Mouse (Mus musculus) embryonic stem cell, embryonic (primary cell): ENCODE results near the gene Gm20388.

Experiments
- CTCF ChIA-PET, 4 experiments: fragments of 300-600 bp in 2 of 4; fragments of 350-600 bp in 2 of 4; sonication (Branson Sonifier 250); formaldehyde crosslinking; loops; one replicate each; lab custom pipeline; 2022; ENCODE audit warnings: inconsistent platforms in 2 of 4; lab: Charles Lee
- POLR2A ChIA-PET, 4 experiments: fragments of 300-600 bp in 2 of 4; fragments of 350-600 bp in 2 of 4; sonication (Branson Sonifier 250); formaldehyde crosslinking; loops; one replicate each; lab custom pipeline; 2022; ENCODE audit warnings: antibody characterized with exemption in 4 of 4, inconsistent platforms in 1 of 4; lab: Charles Lee

Gm20388 gene

GRCm38 (mm10) chr8:122546066-122546755, 2635.6 kb downstream of the Gm20388 start:
- ChIA-PET CTCF (interaction anchor here in 1 of 4 experiments (0.6 kb wide), 1 partner anchor 20 kb away, joined by 3 read pairs; no protein-coding TSS in a partner anchor), POLR2A (interaction anchor here in 3 of 4 experiments (0.9 to 21.5 kb wide), 6 partner anchors 8 to 27 kb away, joined by 5 to 520 read pairs (median 82); partner anchors contain the start of genes Aprt (in 1 of the 3) and Cdt1 (in 1 of the 3))

GRCm38 (mm10) chr8:122546811-122547453, 2636.3 kb downstream of the Gm20388 start:
- CTCF ChIA-PET = interaction anchor here in 1 of 4 experiments (0.6 kb wide), 2 partner anchors 21 to 395 kb away, joined by 3 to 5 read pairs; no protein-coding TSS in a partner anchor
- POLR2A ChIA-PET = interaction anchor here in 3 of 4 experiments (0.5 to 21.5 kb wide), 16 partner anchors 9 to 318 kb away, joined by 3 to 520 read pairs (median 6); partner anchors contain the start of genes Cdt1 (in 2 of the 3), Aprt (in 1 of the 3) and Snai3 (in 1 of the 3)

- CTCF ChIA-PET = interaction anchor here in 2 of 4 experiments (0.5 to 1.3 kb wide), 4 partner anchors 9 to 715 kb away, joined by 3 to 5 read pairs (median 4); no protein-coding TSS in a partner anchor
- POLR2A ChIA-PET = interaction anchor here in 3 of 4 experiments (0.9 to 21.5 kb wide), 18 partner anchors 8 to 267 kb away, joined by 3 to 520 read pairs (median 8); partner anchors contain the start of genes Cdt1 (in 2 of the 3), Aprt (in 1 of the 3) and Snai3 (in 1 of the 3)
Observed at GRCm38 (mm10) chr8:122547815-122548214, 2637.2 kb downstream of the Gm20388 start.

GRCm38 (mm10) chr8:122548331-122548730, 2637.7 kb downstream of the Gm20388 start:
- CTCF ChIA-PET = interaction anchor here in 1 of 4 experiments (0.5 to 1.3 kb wide), 3 partner anchors 10 to 315 kb away, joined by 3 to 4 read pairs (median 3); no protein-coding TSS in a partner anchor
- POLR2A ChIA-PET = interaction anchor here in 3 of 4 experiments (0.6 to 21.5 kb wide), 17 partner anchors 9 to 267 kb away, joined by 3 to 520 read pairs (median 8); partner anchors contain the start of genes Cdt1 (in 2 of the 3), Aprt (in 1 of the 3) and Snai3 (in 1 of the 3)

GRCm38 (mm10) chr8:122548891-122549439, 2638.3 kb downstream of the Gm20388 start:
- CTCF ChIA-PET = interaction anchor here in 1 of 4 experiments (0.9 to 3.5 kb wide), 5 partner anchors 10 to 62 kb away, joined by 3 to 22 read pairs (median 9); partner anchors contain the start of genes Galns and Trappc2l
- POLR2A ChIA-PET = interaction anchor here (0.6 to 21.5 kb wide), 30 partner anchors 8 to 268 kb away, joined by 3 to 520 read pairs (median 8); partner anchors contain the start of genes Cdt1 (in 2 of the 4), Aprt (in 1 of the 4) and Cyba (in 1 of the 4)

GRCm38 (mm10) chr8:122550234-122550994, 2639.8 kb downstream of the Gm20388 start:
- POLR2A ChIA-PET = interaction anchor here (0.6 to 21.5 kb wide), 47 partner anchors 8 to 700 kb away, joined by 3 to 520 read pairs (median 4); partner anchors contain the start of genes Cdt1 (in 3 of the 4), Aprt (in 2 of the 4), Cyba (in 1 of the 4) and Mvd (in 1 of the 4)
- CTCF ChIA-PET = interaction anchor here (0.5 to 3.5 kb wide), 20 partner anchors 8 to 249 kb away, joined by 3 to 35 read pairs (median 3); partner anchors contain the start of gene Cdt1 (in 1 of the 4)

- POLR2A ChIA-PET = interaction anchor here (0.6 to 21.5 kb wide), 33 partner anchors 8 to 700 kb away, joined by 3 to 520 read pairs (median 5); partner anchors contain the start of genes Cdt1 (in 3 of the 4), Aprt (in 2 of the 4), Galns (in 1 of the 4) and Mvd (in 1 of the 4)
- CTCF ChIA-PET = interaction anchor here (0.6 to 3.5 kb wide), 18 partner anchors 14 to 247 kb away, joined by 3 to 35 read pairs (median 4); partner anchors contain the start of gene Cdt1 (in 1 of the 4)
Observed at GRCm38 (mm10) chr8:122550995-122551264, 2640.3 kb downstream of the Gm20388 start.

- ChIA-PET CTCF (interaction anchor here (0.5 to 3.5 kb wide), 28 partner anchors 8 to 247 kb away, joined by 3 to 35 read pairs (median 3); partner anchors contain the start of genes Cdt1 (in 2 of the 4) and Mvd (in 1 of the 4)), POLR2A (interaction anchor here (0.6 to 21.5 kb wide), 32 partner anchors 7 to 270 kb away, joined by 3 to 520 read pairs (median 4); partner anchors contain the start of genes Cdt1 (in 3 of the 4), Aprt (in 1 of the 4), Galns (in 1 of the 4) and Mvd (in 1 of the 4))
Observed at GRCm38 (mm10) chr8:122551265-122552051, 2640.8 kb downstream of the Gm20388 start, which contains the start of gene Piezo1. Gene Piezo1 (minus strand): TSS chr8:122551329.

- ChIA-PET CTCF (interaction anchor here in 2 of 4 experiments (0.6 kb wide), 2 partner anchors 292 to 1326 kb away, joined by 3 to 5 read pairs; no protein-coding TSS in a partner anchor), POLR2A (interaction anchor here in 3 of 4 experiments (0.8 to 16.3 kb wide), 7 partner anchors 10 to 51 kb away, joined by 4 to 397 read pairs (median 20); partner anchors contain the start of genes Aprt (in 1 of the 3) and Cdt1 (in 1 of the 3))
Observed at GRCm38 (mm10) chr8:122554786-122555185, 2644.1 kb downstream of the Gm20388 start.

GRCm38 (mm10) chr8:122556030-122557009, 2645.7 kb downstream of the Gm20388 start:
- ChIA-PET POLR2A (interaction anchor here in 3 of 4 experiments (0.6 to 16.3 kb wide), 44 partner anchors 8 to 656 kb away, joined by 3 to 397 read pairs (median 4); partner anchors contain the start of genes Cdt1 (in 3 of the 3), Aprt (in 2 of the 3), Galns (in 2 of the 3) and Mvd (in 2 of the 3)), CTCF (interaction anchor here in 3 of 4 experiments (0.6 to 2.2 kb wide), 11 partner anchors 13 to 1099 kb away, joined by 3 to 7 read pairs (median 3); no protein-coding TSS in a partner anchor)

GRCm38 (mm10) chr8:122557248-122558038, 2646.8 kb downstream of the Gm20388 start:
- ChIA-PET POLR2A (interaction anchor here in 3 of 4 experiments (0.6 to 16.3 kb wide), 37 partner anchors 7 to 655 kb away, joined by 3 to 397 read pairs (median 6); partner anchors contain the start of genes Cdt1 (in 3 of the 3), Aprt (in 2 of the 3), Mvd (in 2 of the 3) and Chmp1a (in 1 of the 3)), CTCF (interaction anchor here in 3 of 4 experiments (0.5 to 2.2 kb wide), 11 partner anchors 14 to 1098 kb away, joined by 3 to 7 read pairs (median 3); no protein-coding TSS in a partner anchor)

GRCm38 (mm10) chr8:122558671-122559349, 2648.2 kb downstream of the Gm20388 start:
- CTCF ChIA-PET = interaction anchor here (0.5 to 1.8 kb wide), 40 partner anchors 9 to 1094 kb away, joined by 3 to 11 read pairs (median 4); partner anchors contain the start of genes Cdt1 (in 2 of the 4) and Pabpn1l (in 1 of the 4)
- POLR2A ChIA-PET = interaction anchor here (0.6 to 16.3 kb wide), 31 partner anchors 8 to 787 kb away, joined by 3 to 397 read pairs (median 5); partner anchors contain the start of genes Cdt1 (in 3 of the 4), Aprt (in 2 of the 4), Mvd (in 1 of the 4) and Piezo1 (in 1 of the 4)
